Mouse (Mus musculus): ENCODE results near the gene Ppara. TPM values are rescaled to one million over a fixed set of nuclear protein-coding genes. Genes with fewer than 3 reads are reported as not detected.

Ppara gene
- 36.5 TPM for polyA plus RNA-seq (2014; fragmentation: Illumina TruSeq; extraction: RNeasy Lipid Tissue Mini Kit (QIAGEN cat#74804); ENCODE audit: low read depth, low replicate concordance)

DNA sequence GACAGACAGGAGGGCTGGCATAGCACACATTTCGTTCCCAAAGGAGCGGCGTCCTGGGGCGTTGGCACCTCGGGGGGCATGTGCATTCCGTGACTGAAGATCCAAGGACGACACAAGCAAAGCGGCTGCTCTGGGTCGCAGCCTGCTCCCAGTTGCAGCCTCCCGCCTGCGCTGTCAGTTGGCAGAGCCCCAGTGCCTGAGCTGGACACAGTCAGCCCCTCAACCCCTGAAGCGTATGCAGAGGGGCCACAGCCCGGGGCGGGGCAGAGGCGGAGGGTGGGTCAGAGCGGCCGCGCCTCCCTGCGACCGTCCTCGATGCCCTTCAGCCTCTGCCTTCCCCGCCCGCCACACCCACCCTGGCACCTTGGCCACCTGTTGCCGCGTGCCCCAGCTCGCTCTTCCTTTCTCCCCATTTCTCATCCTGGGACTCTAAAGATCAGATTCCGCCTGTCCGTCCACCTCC lies at the start of gene Ppara:
Gene Ppara (plus strand): TSS at position 413 of the 463 bp plus-strand sequence.

GRCm38 (mm10) chr15:85811535-85812277 lies 76.9 kb downstream of the Ppara start, which contains the start of gene Cdpf1:
Cdpf1 (minus strand) TSS chr15:85811697.

DNA sequence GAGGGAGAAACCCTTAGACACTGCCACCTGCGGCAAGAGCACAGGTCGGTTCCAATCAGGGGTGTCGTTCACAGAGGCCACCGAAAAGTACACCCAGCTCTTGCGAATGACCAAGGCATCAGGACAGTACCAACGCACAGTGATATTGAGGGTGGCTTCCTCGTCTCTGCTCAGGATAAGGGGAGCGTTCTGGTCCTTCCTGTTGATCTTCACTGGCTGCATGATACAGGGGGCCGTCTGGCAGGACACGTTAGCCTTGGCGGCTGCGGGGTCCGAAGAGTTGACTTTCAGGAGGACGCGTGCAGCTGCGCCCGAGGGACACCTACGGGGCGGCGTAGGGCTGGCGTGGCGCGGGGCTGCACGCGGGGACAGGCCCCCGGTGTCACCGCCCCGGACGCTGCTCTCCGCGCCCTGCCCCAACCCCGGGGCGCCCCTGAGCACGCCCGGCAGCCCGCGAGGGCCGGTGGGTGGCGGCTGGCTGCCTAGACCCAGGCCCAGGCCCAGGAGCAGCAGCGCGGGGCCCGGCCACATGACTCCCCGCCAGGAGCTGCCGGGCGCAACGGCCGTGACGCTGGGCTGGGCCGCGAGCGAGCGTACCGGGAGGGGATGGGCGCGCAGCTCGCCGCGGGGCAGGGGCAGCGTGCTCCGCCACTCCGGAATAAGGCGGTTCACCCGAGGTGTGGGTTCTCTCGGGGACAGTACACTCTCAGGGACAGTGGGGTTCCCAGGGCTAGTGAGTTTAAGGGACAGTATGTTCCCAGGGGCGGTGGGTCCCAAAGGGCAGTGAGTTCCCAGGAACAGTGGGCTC lies 86.6 kb downstream of the Ppara start, which contains the start of gene Pkdrej:
Gene Pkdrej (minus strand): TSS at position 532 of the 808 bp plus-strand sequence.

GRCm38 (mm10) chr15:85831954-85832590 lies 97.3 kb downstream of the Ppara start, which contains the start of gene Ttc38:
Ttc38 (plus strand) TSS chr15:85832306.

Other genes with a start within 250 kb of the Ppara start
- gene 7530416G11Rik, start 231.8 kb upstream of the Ppara start, polyA plus RNA-seq (2014; fragmentation: Illumina TruSeq; extraction: RNeasy Lipid Tissue Mini Kit (QIAGEN cat#74804); ENCODE audit: low read depth, low replicate concordance) = not detected
- gene Wnt7b, start 152.5 kb upstream of the Ppara start, polyA plus RNA-seq (2014; fragmentation: Illumina TruSeq; extraction: RNeasy Lipid Tissue Mini Kit (QIAGEN cat#74804); ENCODE audit: low read depth, low replicate concordance) = 0.16 TPM
- gene Cdpf1, start 76.7 kb downstream of the Ppara start, polyA plus RNA-seq (2014; fragmentation: Illumina TruSeq; extraction: RNeasy Lipid Tissue Mini Kit (QIAGEN cat#74804); ENCODE audit: low read depth, low replicate concordance) = 36.9 TPM
- gene Pkdrej, start 86.8 kb downstream of the Ppara start, polyA plus RNA-seq (2014; fragmentation: Illumina TruSeq; extraction: RNeasy Lipid Tissue Mini Kit (QIAGEN cat#74804); ENCODE audit: low read depth, low replicate concordance) = 3.8 TPM
- gene Ttc38, start 97.3 kb downstream of the Ppara start, polyA plus RNA-seq (2014; fragmentation: Illumina TruSeq; extraction: RNeasy Lipid Tissue Mini Kit (QIAGEN cat#74804); ENCODE audit: low read depth, low replicate concordance) = 20.4 TPM
- gene Gtse1, start 124.8 kb downstream of the Ppara start, polyA plus RNA-seq (2014; fragmentation: Illumina TruSeq; extraction: RNeasy Lipid Tissue Mini Kit (QIAGEN cat#74804); ENCODE audit: low read depth, low replicate concordance) = 0.45 TPM
- gene Trmu, start 144.3 kb downstream of the Ppara start, polyA plus RNA-seq (2014; fragmentation: Illumina TruSeq; extraction: RNeasy Lipid Tissue Mini Kit (QIAGEN cat#74804); ENCODE audit: low read depth, low replicate concordance) = 23.6 TPM